Mouse (Mus musculus): ENCODE measurements at regions not wholly inside any gene's neighbourhood (a gene's known extent, or its start where the extent isn't known, plus 50 kb on each side); places are given as distances from the start of the nearest gene placed in this dataset.

- 5% methylated on average over 14 of the region's 14 CpGs for WGBS
- H3K27ac ChIP-seq: no peak overlapping the region; the same call in 1 of the 2 replicates
- no peak for TF ChIP-seq CTCF (IDR thresholded peaks at IDR 0.05; ENCODE audit: low read depth)
- H3K4me3 ChIP-seq (ENCODE audit: low read length): no peak overlapping the region
- ATAC-seq (peak; percentile 76), DNase-seq (ENCODE audit: low spot score) (peak; percentile 79)
- H3K36me3 ChIP-seq (ENCODE audit: insufficient read depth, low read length): no peaks in the 10 kb centered on the region
- H3K4me1 ChIP-seq (ENCODE audit: insufficient read depth, low read length): peaks cover 7% of the 10 kb centered on the region; the same call in 1 of the 2 replicates
- H3K9me3 ChIP-seq (ENCODE audit: low read length): no peaks in the 10 kb centered on the region
- no peak overlapping the region for H3K9ac ChIP-seq (replicated peaks; ENCODE audit: low read length)
- H3K4me2 ChIP-seq (ENCODE audit: low read depth, low read length): peak overlapping the region; percentile 49
- no peaks in the 10 kb centered on the region for H3K27me3 ChIP-seq (ENCODE audit: insufficient read depth, low read length)
Measured at GRCm38 (mm10) chr10:120646862-120647311, 170.6 kb upstream of the Hmga2 start.

GRCm38 (mm10) chr10:120640847-120641246 lies 164.6 kb upstream of the Hmga2 start:
- H3K9ac ChIP-seq (replicated peaks; ENCODE audit: low read length): no peak overlapping the region
- H3K27ac ChIP-seq: no peak overlapping the region
- no peaks in the 10 kb centered on the region for H3K36me3 ChIP-seq (ENCODE audit: insufficient read depth, low read length)
- no peak overlapping the region for H3K4me2 ChIP-seq (ENCODE audit: low read depth, low read length)
- no peaks in the 10 kb centered on the region for H3K9me3 ChIP-seq (ENCODE audit: low read length)
- H3K27me3 ChIP-seq (ENCODE audit: insufficient read depth, low read length): no peaks in the 10 kb centered on the region
- H3K4me3 ChIP-seq (ENCODE audit: low read length): no peak overlapping the region
- no peaks in the 10 kb centered on the region; the same call in 1 of the 2 replicates for H3K4me1 ChIP-seq (ENCODE audit: insufficient read depth, low read length)
- ATAC-seq: no peak
- 55% methylated on average over 5 of the region's 5 CpGs for WGBS
- no peak for TF ChIP-seq CTCF (IDR thresholded peaks at IDR 0.05; ENCODE audit: low read depth)
- DNase-seq (ENCODE audit: low spot score): no peak

- 49% methylated on average over 4 of the region's 4 CpGs for WGBS
- DNase-seq (ENCODE audit: low spot score): no peak
- no peaks in the 10 kb centered on the region for H3K27me3 ChIP-seq (ENCODE audit: insufficient read depth, low read length)
- H3K36me3 ChIP-seq (ENCODE audit: insufficient read depth, low read length): no peaks in the 10 kb centered on the region
- no peaks in the 10 kb centered on the region for H3K9me3 ChIP-seq (ENCODE audit: low read length)
- no peak overlapping the region for H3K27ac ChIP-seq
- no peak for ATAC-seq
- TF ChIP-seq CTCF (IDR thresholded peaks at IDR 0.05; ENCODE audit: low read depth): no peak
- H3K9ac ChIP-seq (replicated peaks; ENCODE audit: low read length): no peak overlapping the region
- H3K4me3 ChIP-seq (ENCODE audit: low read length): no peak overlapping the region
- H3K4me2 ChIP-seq (ENCODE audit: low read depth, low read length): no peak overlapping the region
- H3K4me1 ChIP-seq (ENCODE audit: insufficient read depth, low read length): no peaks in the 10 kb centered on the region; the same call in 1 of the 2 replicates
Measured at GRCm38 (mm10) chr10:120638316-120638715, 162.0 kb upstream of the Hmga2 start.

DNA sequence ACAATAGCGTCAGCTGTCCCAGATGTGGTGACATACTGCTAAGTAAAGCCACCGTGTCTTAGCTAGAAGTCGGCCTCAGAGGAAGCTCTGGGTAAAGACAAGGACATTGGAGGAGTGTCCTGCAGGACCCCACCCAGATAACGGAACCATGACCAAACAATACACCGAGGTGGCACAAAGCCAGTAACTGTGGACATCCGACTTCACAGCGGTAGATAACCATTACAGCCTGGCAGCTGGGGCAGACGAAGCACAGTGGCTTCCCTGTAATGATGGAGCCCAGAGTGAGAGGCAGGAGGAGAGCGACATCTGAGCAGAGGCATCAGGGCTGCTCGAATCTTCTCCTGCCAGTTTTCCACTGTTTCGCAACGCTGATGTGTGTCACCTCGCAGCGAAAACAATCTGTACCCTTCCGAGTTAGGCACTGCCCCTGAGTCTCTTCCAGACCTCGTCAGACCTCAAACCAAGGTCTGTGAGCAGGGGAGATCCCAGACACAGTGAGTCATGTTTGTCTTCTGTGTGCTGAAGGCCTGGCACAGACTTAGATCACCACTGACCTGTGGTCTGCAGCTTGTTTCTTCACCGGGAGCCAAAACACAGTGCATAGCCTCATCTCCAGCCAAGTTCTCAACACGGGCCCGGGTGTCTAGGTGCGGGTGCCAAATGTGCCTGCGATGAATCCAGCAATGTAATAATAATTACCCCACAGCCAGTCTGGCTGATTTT lies 159.7 kb upstream of the Hmga2 start:
- peak; percentile 87 for ATAC-seq
- H3K27ac ChIP-seq: peak overlapping the region; percentile 32; the same call in 1 of the 2 replicates
- H3K4me3 ChIP-seq (ENCODE audit: low read length): no peak overlapping the region
- 36% methylated on average over 21 of the region's 21 CpGs for WGBS
- TF ChIP-seq CTCF (IDR thresholded peaks at IDR 0.05; ENCODE audit: low read depth): no peak
- no peak overlapping the region for H3K9ac ChIP-seq (replicated peaks; ENCODE audit: low read length)
- H3K4me2 ChIP-seq (ENCODE audit: low read depth, low read length): peak overlapping the region; percentile 30
- H3K4me1 ChIP-seq (ENCODE audit: insufficient read depth, low read length): no peaks in the 10 kb centered on the region; the same call in 1 of the 2 replicates
- no peaks in the 10 kb centered on the region for H3K27me3 ChIP-seq (ENCODE audit: insufficient read depth, low read length)
- H3K36me3 ChIP-seq (ENCODE audit: insufficient read depth, low read length): no peaks in the 10 kb centered on the region
- no peaks in the 10 kb centered on the region for H3K9me3 ChIP-seq (ENCODE audit: low read length)
- DNase-seq (ENCODE audit: low spot score): peak; percentile 72

GRCm38 (mm10) chr10:120635194-120635593 lies 158.9 kb upstream of the Hmga2 start:
- no peak overlapping the region for H3K4me2 ChIP-seq (ENCODE audit: low read depth, low read length)
- 62% methylated on average over 5 of the region's 5 CpGs for WGBS
- TF ChIP-seq CTCF (IDR thresholded peaks at IDR 0.05; ENCODE audit: low read depth): no peak
- no peaks in the 10 kb centered on the region for H3K9me3 ChIP-seq (ENCODE audit: low read length)
- H3K36me3 ChIP-seq (ENCODE audit: insufficient read depth, low read length): no peaks in the 10 kb centered on the region
- no peak overlapping the region for H3K4me3 ChIP-seq (ENCODE audit: low read length)
- H3K4me1 ChIP-seq (ENCODE audit: insufficient read depth, low read length): no peaks in the 10 kb centered on the region; the same call in 1 of the 2 replicates
- H3K9ac ChIP-seq (replicated peaks; ENCODE audit: low read length): no peak overlapping the region
- H3K27me3 ChIP-seq (ENCODE audit: insufficient read depth, low read length): no peaks in the 10 kb centered on the region
- ATAC-seq: no peak
- H3K27ac ChIP-seq: no peak overlapping the region
- no peak for DNase-seq (ENCODE audit: low spot score)

DNA sequence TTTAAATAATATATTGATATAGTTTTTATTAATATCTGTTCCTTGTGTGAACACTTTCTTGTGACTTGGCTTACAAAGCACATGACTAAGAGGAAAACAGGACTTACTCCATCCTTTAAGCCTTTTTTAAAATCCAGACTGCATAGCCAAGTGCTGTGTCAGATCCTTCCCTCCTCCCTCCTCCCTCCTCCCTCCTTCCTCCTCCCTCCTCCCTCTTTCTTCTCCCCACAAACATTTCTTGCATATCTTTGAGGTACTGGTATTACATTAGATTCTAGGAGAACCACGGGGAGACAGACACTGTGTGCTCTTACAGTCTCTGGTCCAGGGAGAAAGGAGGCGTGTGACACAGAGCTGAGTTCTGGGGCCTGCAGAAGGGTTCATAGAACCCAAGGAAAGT lies 155.8 kb upstream of the Hmga2 start:
- H3K9me3 ChIP-seq (ENCODE audit: low read length): no peaks in the 10 kb centered on the region
- WGBS: 68% methylated on average over 2 of the region's 2 CpGs
- DNase-seq (ENCODE audit: low spot score): no peak
- TF ChIP-seq CTCF (IDR thresholded peaks at IDR 0.05; ENCODE audit: low read depth): no peak
- H3K4me1 ChIP-seq (ENCODE audit: insufficient read depth, low read length): no peaks in the 10 kb centered on the region; the same call in 1 of the 2 replicates
- no peak overlapping the region for H3K27ac ChIP-seq
- ATAC-seq: no peak
- H3K4me3 ChIP-seq (ENCODE audit: low read length): no peak overlapping the region
- H3K4me2 ChIP-seq (ENCODE audit: low read depth, low read length): no peak overlapping the region
- no peak overlapping the region for H3K9ac ChIP-seq (replicated peaks; ENCODE audit: low read length)
- no peaks in the 10 kb centered on the region for H3K36me3 ChIP-seq (ENCODE audit: insufficient read depth, low read length)
- no peaks in the 10 kb centered on the region for H3K27me3 ChIP-seq (ENCODE audit: insufficient read depth, low read length)

GRCm38 (mm10) chr10:120628066-120628465 lies 151.8 kb upstream of the Hmga2 start:
- no peaks in the 10 kb centered on the region for H3K27me3 ChIP-seq (ENCODE audit: insufficient read depth, low read length)
- no peak overlapping the region for H3K9ac ChIP-seq (replicated peaks; ENCODE audit: low read length)
- WGBS: 79% methylated on average over 5 of the region's 5 CpGs
- H3K36me3 ChIP-seq (ENCODE audit: insufficient read depth, low read length): no peaks in the 10 kb centered on the region
- TF ChIP-seq CTCF (IDR thresholded peaks at IDR 0.05; ENCODE audit: low read depth): no peak
- ATAC-seq (no peak), DNase-seq (ENCODE audit: low spot score) (no peak)
- H3K4me2 ChIP-seq (ENCODE audit: low read depth, low read length): no peak overlapping the region
- H3K4me1 ChIP-seq (ENCODE audit: insufficient read depth, low read length): no peaks in the 10 kb centered on the region
- no peak overlapping the region for H3K4me3 ChIP-seq (ENCODE audit: low read length)
- no peak overlapping the region for H3K27ac ChIP-seq
- no peaks in the 10 kb centered on the region for H3K9me3 ChIP-seq (ENCODE audit: low read length)

Measured in hindbrain, postnatal 0 days (tissue).